Mouse (Mus musculus): ENCODE results near the gene Sipa1l3. TPM values are rescaled to one million over a fixed set of nuclear protein-coding genes. Genes with fewer than 3 reads are reported as not detected.

The Sipa1l3 gene
- total RNA-seq, 2 experiments from 2014 or later: 4.2 to 15.3 TPM

GRCm38 (mm10) chr7:29452991-29453741, 65.3 kb downstream of the Sipa1l3 start:
- ATAC-seq (replicated peaks; ENCODE audit: low FRiP score, poor library complexity, severe bottlenecking): no peak

GRCm38 (mm10) chr7:29452381-29452780, 66.1 kb downstream of the Sipa1l3 start:
- no peak for ATAC-seq (replicated peaks; ENCODE audit: low FRiP score, poor library complexity, severe bottlenecking)

- ATAC-seq (replicated peaks; ENCODE audit: low FRiP score, poor library complexity, severe bottlenecking): no peak
Measured at GRCm38 (mm10) chr7:29450175-29450574, 68.3 kb downstream of the Sipa1l3 start.

DNA sequence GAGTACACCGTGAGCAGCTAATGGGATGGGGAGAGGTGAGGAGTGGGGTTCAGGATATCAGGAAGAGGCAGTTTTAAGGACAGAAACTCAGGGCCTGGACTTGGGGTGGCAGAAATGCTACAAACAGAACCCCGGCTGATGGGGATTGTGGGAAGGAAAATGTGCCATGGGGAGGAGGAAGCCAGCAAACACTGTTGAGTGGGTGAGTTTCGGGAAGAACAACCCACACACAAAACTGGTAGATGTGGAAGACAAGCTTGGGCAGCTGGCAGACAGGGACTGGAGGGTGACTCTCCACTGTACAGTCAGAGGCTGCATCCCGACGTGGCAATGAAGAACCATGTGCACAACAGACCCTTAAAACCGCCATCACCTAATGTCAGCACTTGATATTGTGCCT, 69.6 kb downstream of the Sipa1l3 start:
- no peak for ATAC-seq (replicated peaks; ENCODE audit: low FRiP score, poor library complexity, severe bottlenecking)

GRCm38 (mm10) chr7:29447147-29447829, 71.2 kb downstream of the Sipa1l3 start:
- no peak for ATAC-seq (replicated peaks; ENCODE audit: low FRiP score, poor library complexity, severe bottlenecking)

DNA sequence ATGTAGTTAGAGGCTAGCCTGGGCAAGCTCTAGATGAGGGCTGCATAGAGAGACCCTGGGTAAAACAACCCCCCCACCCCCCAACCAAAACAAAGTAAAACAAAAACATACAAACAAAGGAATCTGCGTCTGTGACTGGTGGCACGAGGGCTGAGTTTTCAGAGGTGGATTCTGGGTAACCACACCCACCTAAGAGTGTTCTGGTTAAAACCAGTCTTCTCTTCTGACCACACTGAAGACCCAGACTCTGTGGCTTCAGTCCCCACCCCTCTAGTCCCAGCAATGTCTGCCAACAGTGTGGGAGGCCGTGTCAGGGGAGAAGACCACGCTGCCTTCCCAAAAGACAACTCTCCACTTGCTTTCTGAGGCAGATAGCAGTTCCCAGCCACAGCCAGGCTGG, 72.3 kb downstream of the Sipa1l3 start:
- ATAC-seq (replicated peaks; ENCODE audit: low FRiP score, poor library complexity, severe bottlenecking): no peak

DNA sequence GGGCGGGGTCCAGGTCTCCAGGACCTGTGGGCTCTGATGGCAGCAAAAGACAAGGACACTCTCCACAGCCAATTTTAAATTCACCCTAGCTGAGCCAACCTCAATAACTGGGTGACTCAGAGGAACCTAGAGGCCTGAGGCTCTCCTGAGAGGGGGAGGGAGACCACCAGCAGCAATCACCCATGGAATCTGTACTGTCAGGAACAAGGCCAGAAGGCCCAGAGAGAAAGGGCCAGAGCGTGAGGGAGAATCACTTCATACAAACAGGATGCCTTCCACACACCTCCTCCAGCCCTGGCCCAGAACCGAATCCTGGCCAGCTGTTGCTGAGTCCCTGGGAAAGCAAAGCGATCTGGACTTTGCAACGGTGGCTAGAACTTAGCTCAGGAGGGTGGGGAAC, 73.9 kb downstream of the Sipa1l3 start:
- no peak for ATAC-seq (replicated peaks; ENCODE audit: low FRiP score, poor library complexity, severe bottlenecking)

DNA sequence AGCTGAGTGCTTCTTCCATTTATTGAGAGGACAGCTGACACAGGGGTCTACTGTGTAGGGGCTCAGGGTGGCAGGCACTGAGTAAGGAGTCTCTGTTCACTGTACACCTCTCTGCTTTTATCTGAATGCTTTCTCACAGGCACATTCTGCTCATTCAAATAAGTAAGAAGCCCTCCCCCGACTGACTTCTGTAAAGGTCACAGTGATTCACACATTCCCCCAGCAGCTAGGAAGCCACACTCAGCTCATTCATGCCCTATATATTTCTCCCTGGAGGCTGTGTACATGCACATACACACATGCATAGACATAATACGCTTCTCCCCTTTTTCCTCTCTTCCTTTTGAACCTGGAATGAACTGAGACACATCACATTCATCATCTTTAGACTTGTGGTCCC, 74.4 kb downstream of the Sipa1l3 start:
- ATAC-seq (replicated peaks; ENCODE audit: low FRiP score, poor library complexity, severe bottlenecking): no peak

- ATAC-seq (replicated peaks; ENCODE audit: low FRiP score, poor library complexity, severe bottlenecking): no peak
Measured at GRCm38 (mm10) chr7:29441793-29442192, 76.6 kb downstream of the Sipa1l3 start.

DNA sequence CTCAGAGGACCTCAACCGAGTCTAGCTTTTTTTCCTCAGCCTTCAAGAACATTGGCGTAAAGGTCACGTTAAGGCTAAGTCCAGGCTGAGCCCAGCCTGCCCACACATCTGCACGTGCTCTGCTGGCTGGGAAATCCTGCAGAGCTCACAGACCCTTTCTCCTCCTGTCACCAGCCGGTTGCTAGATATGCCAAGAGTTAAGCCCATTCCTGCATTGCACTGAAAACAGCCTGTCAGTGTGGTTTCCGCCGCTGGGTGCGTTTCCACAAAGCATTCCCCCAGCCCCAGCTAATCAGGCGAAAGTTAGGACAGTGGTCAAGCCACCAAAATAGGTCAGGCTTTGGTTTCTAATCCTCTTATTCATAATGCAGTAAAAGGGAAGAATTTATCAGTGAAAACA, 77.3 kb downstream of the Sipa1l3 start:
- ATAC-seq (replicated peaks; ENCODE audit: low FRiP score, poor library complexity, severe bottlenecking): no peak

DNA sequence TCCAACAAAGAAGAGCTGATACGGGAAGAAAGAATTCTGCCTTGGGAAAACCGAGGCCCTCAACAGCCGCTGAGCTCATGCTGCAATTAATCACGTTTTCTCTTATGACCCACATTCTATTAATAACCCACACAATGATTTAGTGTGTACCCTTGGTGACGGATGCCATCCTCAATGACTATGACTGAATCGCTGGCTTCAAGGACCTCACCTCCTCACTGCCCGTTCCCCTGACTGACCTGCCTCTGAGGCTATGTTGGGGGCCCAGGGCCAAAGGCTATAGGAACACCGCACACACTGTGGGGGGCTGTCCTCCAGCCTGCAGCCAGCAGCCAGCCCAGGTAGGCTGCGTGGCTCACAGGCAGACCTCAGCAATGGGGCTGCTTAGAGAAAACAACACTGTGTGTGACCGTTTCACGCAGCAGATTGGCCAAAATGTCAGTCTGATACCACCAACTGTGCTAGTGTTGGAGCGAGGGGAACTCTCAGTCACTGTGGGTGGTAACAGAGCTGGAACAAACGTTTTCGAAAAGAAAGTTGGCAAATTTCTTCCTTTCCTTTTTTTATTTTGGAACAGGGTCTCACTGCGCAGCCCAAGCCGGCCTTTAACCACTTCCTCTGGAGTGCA, 79.7 kb downstream of the Sipa1l3 start:
- no peak for ATAC-seq (replicated peaks; ENCODE audit: low FRiP score, poor library complexity, severe bottlenecking)

- no peak for ATAC-seq (replicated peaks; ENCODE audit: low FRiP score, poor library complexity, severe bottlenecking)
Measured at GRCm38 (mm10) chr7:29438204-29438603, 80.2 kb downstream of the Sipa1l3 start.

DNA sequence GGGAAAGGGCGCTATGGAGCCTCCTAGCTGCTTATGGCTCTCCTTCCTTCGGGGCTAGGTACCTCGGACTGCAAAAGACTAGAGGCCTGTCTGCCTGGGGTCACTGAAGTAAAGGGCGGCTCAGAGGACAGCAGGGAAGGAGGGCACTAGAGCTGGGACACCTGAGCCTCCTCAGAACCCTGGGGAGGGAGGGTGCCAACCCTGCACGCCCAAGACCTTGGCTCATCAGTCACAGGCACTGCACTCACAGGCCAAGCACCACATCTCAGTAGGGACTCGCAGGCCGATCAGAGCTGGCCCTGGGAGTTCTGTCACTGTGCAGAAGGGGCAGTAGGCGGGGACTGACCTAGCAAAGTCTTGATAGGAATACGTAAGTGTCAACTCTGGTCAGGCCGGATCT, 81.4 kb downstream of the Sipa1l3 start:
- no peak for ATAC-seq (replicated peaks; ENCODE audit: low FRiP score, poor library complexity, severe bottlenecking)

GRCm38 (mm10) chr7:29434313-29435035, 84.0 kb downstream of the Sipa1l3 start:
- no peak for ATAC-seq (replicated peaks; ENCODE audit: low FRiP score, poor library complexity, severe bottlenecking)

DNA sequence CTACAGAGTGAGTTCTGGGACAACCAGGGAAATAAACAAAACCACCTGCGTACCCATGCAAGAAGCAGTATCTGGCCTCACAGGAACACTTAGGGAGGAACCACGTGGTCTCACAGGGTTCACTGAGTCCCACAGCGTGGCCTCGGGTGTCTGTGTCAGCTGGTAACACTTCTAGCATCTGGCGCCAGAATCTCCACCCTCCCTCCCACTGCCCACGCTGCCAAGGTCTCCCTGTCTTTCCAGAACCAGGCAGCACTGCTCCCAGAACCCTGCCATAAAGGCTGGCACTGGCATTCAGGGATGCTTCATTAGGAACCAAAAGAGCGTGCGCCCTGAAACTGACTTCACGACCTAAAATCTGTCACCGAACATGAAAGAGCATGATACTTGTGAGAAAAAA, 84.7 kb downstream of the Sipa1l3 start:
- no peak for ATAC-seq (replicated peaks; ENCODE audit: low FRiP score, poor library complexity, severe bottlenecking)

DNA sequence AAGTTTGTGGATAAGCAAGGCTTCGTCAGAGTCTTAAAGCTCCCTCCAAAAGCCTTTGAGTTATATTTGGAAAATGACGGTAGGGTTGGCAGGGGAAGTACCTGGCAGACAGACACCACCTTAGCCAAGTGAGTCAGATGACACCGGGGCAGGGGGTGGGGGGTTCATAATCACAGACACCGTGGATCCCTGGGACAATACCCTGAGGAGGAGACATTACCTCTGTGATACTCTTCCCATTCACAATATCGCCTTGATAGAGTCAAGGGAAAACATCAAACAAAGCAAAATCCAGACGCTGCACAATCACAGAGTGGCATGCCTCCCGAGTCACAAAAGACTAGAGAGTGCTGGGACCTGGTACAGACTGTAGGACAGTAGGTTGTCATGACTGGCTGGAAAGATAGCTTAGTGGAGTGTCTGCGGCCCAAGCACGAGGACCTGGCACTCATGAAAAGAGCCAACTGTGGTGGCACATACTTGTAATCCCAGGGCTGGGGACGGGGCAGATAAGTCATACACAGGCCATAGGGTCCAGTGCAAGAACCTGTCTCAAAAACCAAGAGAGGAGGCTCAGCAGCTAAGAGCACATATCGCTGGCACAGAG, 85.4 kb downstream of the Sipa1l3 start:
- ATAC-seq (replicated peaks; ENCODE audit: low FRiP score, poor library complexity, severe bottlenecking): no peak

DNA sequence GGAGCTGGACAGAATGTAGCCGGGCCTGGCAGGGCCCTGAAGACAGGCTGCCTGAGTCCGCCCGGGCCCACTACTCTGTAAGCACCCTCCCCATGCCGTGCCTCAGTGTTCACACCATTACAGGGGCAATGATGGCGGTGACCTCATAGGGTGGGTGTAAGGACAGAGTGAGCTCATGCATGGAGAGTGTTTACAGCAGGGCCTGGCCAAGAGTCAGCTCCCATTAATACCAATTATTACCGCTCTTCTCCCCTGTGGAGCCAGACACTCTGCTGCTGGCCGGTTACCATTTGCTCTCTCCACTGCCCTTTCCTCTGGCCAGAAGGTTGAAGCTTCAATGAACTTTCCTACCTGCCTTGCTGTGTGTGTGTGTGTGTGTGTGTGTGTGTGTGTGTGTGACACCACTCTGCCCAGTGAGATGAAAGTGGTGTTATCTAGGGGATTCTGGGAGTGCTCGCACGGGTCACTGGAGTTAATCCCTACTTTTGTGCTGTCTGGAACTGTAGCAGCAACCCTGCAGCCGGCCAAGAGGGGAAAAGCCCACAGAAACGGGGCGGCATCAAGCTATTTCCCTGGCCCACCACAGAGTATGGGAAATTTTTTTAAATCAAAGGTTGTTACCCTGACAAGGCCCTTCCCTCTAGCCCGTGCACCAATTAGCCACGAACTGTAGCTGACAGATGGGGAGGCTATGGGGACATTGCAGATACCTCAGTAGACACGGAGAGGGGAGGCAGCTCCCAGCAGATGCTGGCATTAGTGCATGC, 86.1 kb downstream of the Sipa1l3 start:
- ATAC-seq (replicated peaks; ENCODE audit: low FRiP score, poor library complexity, severe bottlenecking): no peak

- no peak for ATAC-seq (replicated peaks; ENCODE audit: low FRiP score, poor library complexity, severe bottlenecking)
Measured at GRCm38 (mm10) chr7:29430739-29431211, 87.7 kb downstream of the Sipa1l3 start.

DNA sequence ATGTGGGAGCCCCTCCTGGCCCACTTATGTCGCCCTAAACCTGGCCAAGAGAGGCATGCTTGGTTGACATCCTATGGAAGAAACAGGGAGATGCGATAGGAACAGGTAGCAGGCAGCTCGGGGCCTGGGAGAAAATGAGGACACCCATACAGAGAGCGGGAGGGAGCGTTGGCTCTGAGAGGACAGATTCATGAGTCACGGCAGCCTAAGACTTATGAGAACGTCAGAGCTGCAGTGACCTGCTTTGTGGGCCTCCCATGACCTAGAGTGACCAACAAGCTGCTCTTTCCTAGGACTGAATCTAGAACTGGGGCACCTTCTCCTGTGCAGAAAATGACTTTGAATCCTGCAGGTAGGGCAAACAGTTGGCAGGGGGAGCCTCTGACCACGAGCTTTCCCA, 92.4 kb downstream of the Sipa1l3 start:
- no peak for ATAC-seq (replicated peaks; ENCODE audit: low FRiP score, poor library complexity, severe bottlenecking)
